Mouse (Mus musculus): Measurements from ENCODE around the gene Cog7.

The Cog7 gene

DNA sequence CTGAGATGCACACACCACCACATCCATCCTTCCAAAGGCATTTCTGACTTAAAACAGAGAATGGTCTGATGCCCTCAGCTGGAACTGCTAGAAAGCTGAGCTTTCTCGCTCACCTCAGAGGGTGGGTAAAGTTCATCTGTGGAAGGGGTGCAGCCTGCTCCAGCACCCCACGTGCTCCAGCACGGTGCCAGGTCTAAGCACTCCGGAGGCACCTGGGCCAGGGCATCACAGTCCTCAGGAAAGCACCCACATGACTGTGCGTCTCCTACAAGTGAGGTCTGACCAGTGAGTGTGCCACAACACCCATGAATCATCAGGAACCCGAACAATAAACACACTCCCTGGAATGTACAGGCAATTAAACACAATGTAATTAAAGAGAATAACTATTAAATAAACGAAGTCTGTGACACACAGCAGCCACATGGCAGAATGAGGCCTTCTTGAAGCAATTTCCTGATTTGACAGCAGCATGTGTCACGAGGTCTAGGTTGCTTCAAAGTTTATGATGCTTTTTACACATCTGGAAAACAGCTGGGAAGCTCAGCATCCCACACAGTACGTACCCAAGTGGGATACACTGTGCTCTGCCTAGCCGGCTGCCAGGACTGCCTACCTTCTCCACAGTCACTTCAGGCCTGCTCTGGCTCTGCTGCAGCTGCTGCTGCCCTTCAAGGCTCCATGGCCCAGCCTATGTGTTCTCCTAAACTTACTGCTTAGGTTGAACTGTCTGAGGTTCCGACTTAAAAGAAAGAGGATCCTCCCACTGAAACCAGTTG, 26.4 kb downstream of the Cog7 start:
- no peak for DNase-seq (ENCODE audit: low read depth, low spot score)

- no peak for DNase-seq (ENCODE audit: low read depth, low spot score)
These were observed 34.0 kb downstream of the Cog7 start for GRCm38 (mm10) chr7:121947513-121947912.

DNA sequence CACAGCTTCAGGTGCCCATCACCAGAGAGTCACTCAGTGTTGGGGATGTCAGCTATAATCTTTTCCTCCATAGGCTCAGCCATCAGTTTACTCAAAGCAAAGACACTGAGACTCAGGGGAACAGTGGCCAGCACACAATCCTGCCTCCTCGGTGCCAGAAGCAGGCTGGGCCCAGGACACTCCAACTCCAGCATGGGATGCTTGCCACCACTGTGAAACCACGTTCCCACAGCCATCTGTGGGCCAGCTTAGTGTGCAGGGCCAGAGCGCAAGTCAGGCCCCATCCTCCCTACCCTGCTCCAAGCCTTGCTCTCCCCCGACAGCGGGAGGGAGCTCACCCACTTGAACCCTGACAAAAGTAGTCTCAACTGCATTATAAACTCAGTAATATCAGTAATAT, 35.3 kb downstream of the Cog7 start:
- DNase-seq (ENCODE audit: low read depth, low spot score) = no peak

DNA sequence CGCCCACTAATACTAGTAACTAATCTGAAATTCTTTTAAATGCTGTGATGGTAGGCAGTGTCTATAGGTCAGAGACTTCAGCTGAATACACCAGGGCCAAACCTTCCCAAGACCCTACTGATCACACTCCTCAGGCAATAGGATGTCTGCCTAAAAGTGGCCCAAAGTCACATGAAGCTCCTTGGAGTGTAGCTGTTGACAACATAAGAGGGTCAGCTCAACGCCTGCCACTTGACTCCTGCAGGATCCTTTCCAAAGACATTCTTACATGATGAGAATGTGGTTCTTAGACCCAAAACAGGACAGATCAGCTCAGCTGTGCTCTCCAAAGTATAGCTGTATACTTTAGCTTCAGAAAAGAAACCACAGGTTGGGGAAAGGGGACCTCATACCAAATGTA, 39.1 kb downstream of the Cog7 start:
- DNase-seq (ENCODE audit: low read depth, low spot score) = no peak

- DNase-seq (ENCODE audit: low read depth, low spot score) = no peak
These were observed 39.9 kb downstream of the Cog7 start for GRCm38 (mm10) chr7:121941640-121942039.

GRCm38 (mm10) chr7:121941016-121941415, 40.5 kb downstream of the Cog7 start:
- DNase-seq (ENCODE audit: low read depth, low spot score) = no peak

DNA sequence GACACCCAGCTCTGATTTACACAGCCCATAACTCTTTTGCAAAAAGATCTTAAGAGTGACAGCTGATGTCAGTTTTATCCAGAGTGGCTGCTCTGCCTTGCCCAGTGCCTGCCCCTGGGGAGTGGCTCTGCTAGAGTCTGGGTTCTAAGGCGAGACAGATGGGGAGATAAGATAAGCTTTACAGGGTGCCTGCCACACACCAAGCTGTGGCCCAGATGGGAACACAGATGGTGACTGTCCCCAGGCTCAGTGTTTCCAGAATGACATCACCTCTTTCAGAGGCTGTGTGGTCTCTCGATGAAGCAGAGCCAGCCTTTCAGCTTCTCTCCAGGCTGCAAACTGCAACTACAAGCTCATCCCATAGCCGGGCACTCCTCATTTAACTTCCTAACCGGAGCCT, 41.8 kb downstream of the Cog7 start:
- DNase-seq (ENCODE audit: low read depth, low spot score) = no peak

- DNase-seq (ENCODE audit: low read depth, low spot score) = no peak
These were observed 42.3 kb downstream of the Cog7 start for GRCm38 (mm10) chr7:121939244-121939643.

- DNase-seq (ENCODE audit: low read depth, low spot score) = no peak
These were observed 43.2 kb downstream of the Cog7 start for GRCm38 (mm10) chr7:121938124-121938891.

GRCm38 (mm10) chr7:121936861-121937630, 44.5 kb downstream of the Cog7 start:
- DNase-seq (ENCODE audit: low read depth, low spot score) = no peak

GRCm38 (mm10) chr7:121935906-121936794, 45.4 kb downstream of the Cog7 start:
- peak; percentile 22 for DNase-seq (ENCODE audit: low read depth, low spot score)

- no peak for DNase-seq (ENCODE audit: low read depth, low spot score)
These were observed 47.2 kb downstream of the Cog7 start for GRCm38 (mm10) chr7:121934346-121934745.

- DNase-seq (ENCODE audit: low read depth, low spot score) = no peak
These were observed 47.8 kb downstream of the Cog7 start for GRCm38 (mm10) chr7:121933675-121934074.

- DNase-seq (ENCODE audit: low read depth, low spot score) = no peak
These were observed 50.3 kb downstream of the Cog7 start for GRCm38 (mm10) chr7:121931246-121931645.

DNA sequence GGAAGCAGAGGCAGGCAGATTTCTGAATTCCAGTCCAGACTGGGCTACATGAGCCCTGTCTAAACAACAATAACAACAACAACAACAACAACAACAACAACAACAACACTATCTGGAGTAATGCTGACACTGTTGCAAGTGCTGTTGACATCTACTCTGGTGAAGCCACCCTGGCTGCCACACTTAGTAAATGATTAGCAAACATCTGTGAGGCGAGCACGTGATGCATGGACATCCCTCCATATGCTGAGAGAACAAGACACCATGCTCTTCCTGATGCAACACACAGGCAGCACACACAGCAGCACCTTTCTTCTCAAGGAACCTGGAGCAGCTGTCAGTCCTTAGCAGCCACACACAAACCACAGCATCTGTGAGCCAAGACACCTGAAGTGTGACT, 53.6 kb downstream of the Cog7 start:
- DNase-seq (ENCODE audit: low read depth, low spot score) = no peak

DNA sequence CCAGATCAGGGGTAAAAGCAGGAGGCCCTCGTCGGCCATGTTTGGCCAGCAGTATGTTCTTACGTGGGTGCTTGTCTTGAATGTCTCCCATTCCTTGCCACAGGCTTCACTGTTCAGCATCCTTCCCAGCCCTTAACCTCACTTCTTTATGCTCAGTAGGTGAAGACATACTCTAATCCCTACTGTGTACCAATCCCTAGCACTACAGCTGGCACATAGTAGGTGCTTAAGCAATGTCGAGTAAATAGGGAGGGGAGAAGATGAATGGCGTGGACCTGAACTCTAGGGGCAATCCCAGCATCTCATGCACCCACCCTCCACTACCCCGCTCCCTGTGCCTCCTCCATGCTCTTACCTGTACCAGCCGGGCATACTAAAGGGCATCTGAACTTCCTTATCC, 57.1 kb downstream of the Cog7 start:
- DNase-seq (ENCODE audit: low read depth, low spot score) = no peak

GRCm38 (mm10) chr7:121913944-121914343, 67.6 kb downstream of the Cog7 start:
- DNase-seq (ENCODE audit: low read depth, low spot score) = no peak

- no peak for DNase-seq (ENCODE audit: low read depth, low spot score)
These were observed 69.3 kb downstream of the Cog7 start for GRCm38 (mm10) chr7:121912250-121912649.

GRCm38 (mm10) chr7:121906879-121907278, 74.6 kb downstream of the Cog7 start:
- DNase-seq (ENCODE audit: low read depth, low spot score) = no peak

DNA sequence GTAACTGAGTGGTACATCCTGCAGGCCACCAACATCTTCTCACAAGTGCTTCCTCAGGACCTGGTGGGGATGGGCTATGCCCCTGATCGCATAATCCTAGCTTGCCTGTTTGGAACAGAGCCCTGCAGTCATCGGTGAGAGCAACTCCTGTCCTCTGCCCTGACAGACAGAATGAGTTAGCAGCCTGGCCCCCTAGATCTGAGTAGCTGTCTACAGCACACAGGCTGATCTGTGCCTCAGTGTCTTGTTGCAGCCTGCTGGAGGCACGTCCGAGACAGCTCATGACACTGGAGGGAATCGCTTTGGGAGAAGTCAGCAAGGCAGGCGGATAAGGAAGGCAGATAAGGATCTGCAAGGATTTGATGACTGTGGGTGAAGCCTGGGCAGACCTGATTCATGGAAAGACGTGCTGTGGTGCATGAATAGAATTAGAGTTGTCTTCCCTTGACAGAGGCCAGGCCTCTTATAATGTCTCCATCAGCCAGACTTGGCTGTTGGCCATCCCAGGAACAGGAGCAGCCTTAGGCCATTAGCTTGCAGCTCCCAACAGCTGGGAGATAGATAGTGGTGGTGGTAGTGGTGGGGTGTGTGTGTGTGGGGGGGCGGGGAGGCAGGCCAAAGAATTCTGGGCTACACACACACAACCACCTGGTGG, 78.6 kb downstream of the Cog7 start:
- DNase-seq (ENCODE audit: low read depth, low spot score) = no peak

DNA sequence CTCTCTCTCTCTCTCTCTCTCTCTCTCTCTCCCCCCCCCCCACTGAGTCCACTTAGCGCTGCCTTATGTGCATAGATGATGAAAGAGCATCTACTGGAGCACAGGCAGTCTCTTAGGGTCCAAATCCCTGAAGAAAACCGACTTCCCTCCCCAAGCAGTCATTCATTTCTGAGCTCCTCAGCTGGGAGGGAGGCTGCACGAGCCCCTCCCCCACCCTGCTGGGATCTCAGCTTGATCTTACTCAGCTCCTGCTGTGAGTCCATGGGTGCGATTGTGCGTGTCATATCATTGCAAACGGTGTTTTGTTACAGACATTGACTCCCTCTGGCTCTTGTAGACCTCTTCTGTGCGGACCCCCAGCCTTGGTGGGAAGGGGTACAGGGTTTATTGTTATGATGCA, 81.6 kb downstream of the Cog7 start:
- DNase-seq (ENCODE audit: low read depth, low spot score) = peak; percentile 9

Data from embryo, embryonic 11.5 days (tissue).